Mouse (Mus musculus) liver, adult (tissue): ENCODE results near the gene Ifna5.

ENCODE experiments used
- GATA4 ChIP-seq: IDR thresholded peaks from 2 replicates; pipeline ENCODE4 v1.6.1; 2014; ENCODE audit warnings: mild to moderate bottlenecking, low read length; ENCODE audit not compliant: insufficient replicate concordance

Gene Ifna5

DNA sequence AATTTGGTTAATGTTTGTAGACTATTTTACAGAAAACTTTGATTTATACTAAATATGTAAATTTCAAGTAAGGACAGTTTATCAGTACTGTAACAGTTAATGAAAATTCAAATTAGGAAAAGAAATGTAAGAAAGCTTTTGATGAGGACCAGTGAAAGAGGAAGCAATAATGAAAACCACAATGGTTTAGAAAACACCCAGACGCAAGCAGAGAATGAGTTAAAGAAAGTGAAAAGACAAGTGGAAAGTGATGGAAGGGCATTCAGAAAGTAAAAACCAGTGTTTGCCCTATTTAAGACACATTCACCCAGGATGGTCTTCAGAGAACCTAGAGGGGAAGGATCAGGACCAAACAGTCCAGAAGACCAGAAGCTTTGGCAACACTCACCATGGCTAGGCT is 14.4 kb downstream of the Ifna5 start, which contains the start of gene Ifna1:
Ifna1 (plus strand) TSS at position 390 of the 400 bp plus-strand sequence.
- TF ChIP-seq GATA4: no peak

GRCm38 (mm10) chr4:88851026-88851763 is 15.9 kb downstream of the Ifna5 start:
- TF ChIP-seq GATA4: no peak

GRCm38 (mm10) chr4:88859214-88859613 is 23.9 kb downstream of the Ifna5 start:
- no peak for TF ChIP-seq GATA4

DNA sequence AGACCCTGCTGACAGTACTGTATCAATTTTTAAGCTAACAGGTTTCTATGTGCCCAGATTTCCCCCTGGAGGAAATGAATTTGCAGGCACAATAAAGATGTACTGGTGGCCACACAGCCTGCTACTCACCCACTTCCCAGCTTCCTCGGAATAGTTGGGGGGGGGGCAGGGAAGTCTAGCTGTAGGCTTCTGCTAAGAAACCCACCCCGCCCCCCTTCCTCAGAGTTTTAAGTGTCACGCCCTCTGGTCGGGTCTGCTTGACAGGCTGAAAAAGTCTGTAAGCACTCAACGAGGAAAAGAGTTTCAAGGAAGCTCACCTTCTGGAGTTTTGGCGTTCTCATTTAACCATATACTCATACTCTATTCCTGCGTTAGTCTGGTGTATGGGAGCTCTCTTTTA is 28.0 kb downstream of the Ifna5 start:
- TF ChIP-seq GATA4: no peak

DNA sequence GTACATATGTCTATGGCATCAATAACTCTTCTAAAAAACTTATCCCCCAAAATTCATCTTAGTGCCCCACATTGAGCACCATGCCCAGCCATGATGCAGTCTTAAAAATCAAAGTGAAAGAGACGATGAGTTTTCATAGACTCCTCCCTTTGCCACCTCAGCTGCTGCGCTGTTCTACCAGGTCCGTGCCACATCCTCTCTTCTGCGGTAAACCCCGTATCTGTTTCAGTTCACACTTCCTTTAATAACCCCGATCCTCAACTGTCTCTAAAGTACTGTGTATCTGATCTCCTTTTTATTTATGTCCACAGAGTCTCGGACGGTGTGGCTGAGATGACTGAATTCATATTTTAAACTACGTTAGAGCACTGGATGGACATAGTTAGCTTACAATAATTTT is 29.3 kb downstream of the Ifna5 start:
- TF ChIP-seq GATA4: no peak

- no peak for TF ChIP-seq GATA4
Observed at GRCm38 (mm10) chr4:88865011-88865569, 29.8 kb downstream of the Ifna5 start.

- no peak for TF ChIP-seq GATA4
Observed at GRCm38 (mm10) chr4:88867366-88867925, 32.1 kb downstream of the Ifna5 start.

DNA sequence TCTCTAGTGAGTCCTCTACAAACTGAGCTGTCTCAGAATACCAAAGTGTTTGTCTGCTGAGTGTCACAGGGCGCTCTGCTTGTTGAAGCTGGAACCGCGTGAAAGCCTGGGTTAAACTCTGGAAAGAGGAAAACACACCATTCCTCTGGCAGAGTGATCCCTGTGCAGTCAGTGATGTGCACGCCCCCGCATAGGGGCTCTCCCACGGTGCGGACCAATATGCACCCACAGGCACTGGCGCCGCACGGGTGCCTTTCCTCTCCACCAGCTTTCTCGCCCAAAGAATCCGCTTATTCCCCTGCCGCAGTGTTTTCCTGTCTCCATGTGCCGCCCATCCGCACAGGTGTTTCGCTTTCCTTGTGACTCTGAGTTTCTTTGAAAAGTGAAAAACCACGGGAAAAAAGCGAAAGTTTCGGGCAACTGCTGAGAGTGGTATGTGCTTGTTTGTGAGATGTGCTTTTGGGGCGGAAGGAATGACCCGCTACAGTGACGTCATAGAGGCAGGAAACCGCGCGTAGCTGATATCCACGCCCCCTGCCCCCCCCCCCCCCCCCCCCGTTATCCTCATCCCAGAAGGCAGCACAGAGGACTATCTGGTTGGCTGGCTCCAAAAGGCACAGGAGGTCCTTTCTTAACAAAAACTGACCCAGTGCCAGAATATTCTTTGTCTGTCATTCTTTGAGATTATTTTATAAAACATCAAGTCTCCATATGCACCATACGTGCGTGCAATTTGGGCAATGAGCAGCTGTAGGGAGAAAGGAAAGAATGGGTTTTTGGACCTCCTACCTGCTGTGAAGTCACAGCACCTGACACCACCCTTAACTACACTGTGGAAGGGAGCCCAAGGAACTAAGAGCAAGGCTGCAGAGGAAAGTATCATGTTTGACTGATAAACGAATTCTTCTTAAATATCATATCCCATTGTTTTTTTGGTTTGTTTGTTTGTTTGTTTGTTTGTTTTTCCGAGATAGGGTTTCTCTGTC is 32.9 kb downstream of the Ifna5 start:
- no peak for TF ChIP-seq GATA4

DNA sequence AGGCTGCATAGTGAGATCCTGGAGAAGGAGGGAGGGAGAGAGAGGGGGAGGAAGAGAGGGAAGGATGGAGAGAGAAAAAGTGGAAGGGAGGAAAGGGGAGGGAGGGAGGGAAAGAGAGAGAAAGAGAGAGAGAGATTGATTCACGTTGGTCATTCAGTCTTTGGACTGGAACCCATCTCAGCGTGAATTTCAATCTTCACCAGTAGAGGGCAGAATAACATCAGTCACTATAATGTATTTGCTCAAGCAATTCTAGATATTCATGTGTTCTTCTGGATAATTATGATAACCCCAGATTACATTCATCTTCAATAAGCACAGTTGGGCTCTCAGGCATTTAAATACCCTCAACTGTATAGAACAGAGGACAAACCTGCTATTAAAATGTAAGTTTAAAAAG is 37.4 kb downstream of the Ifna5 start:
- no peak for TF ChIP-seq GATA4

GRCm38 (mm10) chr4:88875435-88876095 is 40.2 kb downstream of the Ifna5 start:
- TF ChIP-seq GATA4: no peak

- TF ChIP-seq GATA4: no peak
Observed at GRCm38 (mm10) chr4:88876520-88876919, 41.2 kb downstream of the Ifna5 start.

GRCm38 (mm10) chr4:88878246-88878645 is 42.9 kb downstream of the Ifna5 start:
- no peak for TF ChIP-seq GATA4

GRCm38 (mm10) chr4:88878772-88879171 is 43.4 kb downstream of the Ifna5 start:
- no peak for TF ChIP-seq GATA4

GRCm38 (mm10) chr4:88880101-88880500 is 44.8 kb downstream of the Ifna5 start, which contains the start of gene Ifne:
Ifne (minus strand) TSS chr4:88880201.
- TF ChIP-seq GATA4: no peak
